ENCODE assay signal across 22 mouse cellular contexts in the genomic region with DNA sequence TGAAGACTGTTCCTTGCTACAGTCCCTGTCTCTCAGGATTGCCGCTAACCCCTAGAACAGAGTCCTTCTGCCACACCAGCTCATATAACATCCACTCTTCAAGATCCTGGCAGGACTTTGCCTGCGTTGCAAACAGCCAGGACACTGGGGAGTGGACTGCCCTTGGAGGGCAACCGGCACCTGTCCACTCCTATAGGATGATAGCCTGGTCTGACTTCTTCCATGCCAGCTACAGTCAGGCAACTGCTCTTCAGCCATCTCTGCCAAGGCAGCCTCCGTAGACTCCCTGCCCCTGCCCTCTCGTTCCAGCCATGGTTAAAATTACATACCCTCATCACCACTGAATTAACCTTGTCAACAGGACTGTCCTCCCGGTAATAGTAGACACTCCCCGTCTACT. TPM values are rescaled to one million over a fixed set of nuclear protein-coding genes. Genes with fewer than 3 reads are reported as not detected.
DNase-seq lines count a peak whose midpoint lies in the region; ATAC-seq and TF ChIP-seq lines count a peak whose summit lies in the region.
"Had no signal": no experiment of that assay in that cellular context is flagged by ENCODE, and none has a peak within 500 bp of the region (broad histone marks: within the 10 kb centered on the region; RNA-seq: fewer than 3 reads in every experiment).

No protein-coding gene starts in this region.

- no peak for ATAC-seq in kidney, postnatal 0 days (replicated peaks; ENCODE audit: low FRiP score, low read depth)
- ATAC-seq: activated CD4-positive, CD25-positive, alpha-beta regulatory T cell, adult 4 months; forebrain, embryonic 14.5 days; intestine, embryonic 16.5 days; Patski had no signal

- H3K4me3 ChIP-seq in kidney, postnatal 0 days (replicated peaks; ENCODE audit: low read depth, low read length), result no peak overlapping the region
- no peak overlapping the region for H3K4me3 ChIP-seq in hindbrain, embryonic 10.5 days
- no peak overlapping the region for H3K4me3 ChIP-seq in forebrain, embryonic 10.5 days
- H3K4me3 ChIP-seq: embryonic facial prominence, embryonic 10.5 days; heart, embryonic 12.5 days; hindbrain, embryonic 15.5 days had no signal

- no peaks in the 10 kb centered on the region for H3K9me3 ChIP-seq in kidney, postnatal 0 days (replicated peaks; ENCODE audit: low read length)
- H3K9me3 ChIP-seq in hindbrain, embryonic 10.5 days, result no peaks in the 10 kb centered on the region
- no peaks in the 10 kb centered on the region for H3K9me3 ChIP-seq in forebrain, embryonic 10.5 days
- H3K9me3 ChIP-seq: embryonic facial prominence, embryonic 10.5 days; hindbrain, embryonic 15.5 days had no signal

- no peak overlapping the region for H3K27ac ChIP-seq in kidney, postnatal 0 days
- H3K27ac ChIP-seq in hindbrain, embryonic 10.5 days, result no peak overlapping the region
- H3K27ac ChIP-seq in forebrain, embryonic 10.5 days, result no peak overlapping the region
- H3K27ac ChIP-seq: embryonic facial prominence, embryonic 10.5 days; hindbrain, embryonic 15.5 days had no signal

- no peak overlapping the region for H3K9ac ChIP-seq in kidney, postnatal 0 days (ENCODE audit: low read depth, low read length)
- H3K9ac ChIP-seq: heart, embryonic 12.5 days; hindbrain, embryonic 15.5 days had no signal

- no peaks in the 10 kb centered on the region for H3K36me3 ChIP-seq in kidney, postnatal 0 days (ENCODE audit: insufficient read depth, low read length)
- no peaks in the 10 kb centered on the region for H3K36me3 ChIP-seq in hindbrain, embryonic 10.5 days
- no peaks in the 10 kb centered on the region for H3K36me3 ChIP-seq in forebrain, embryonic 10.5 days (replicated peaks)
- H3K36me3 ChIP-seq: embryonic facial prominence, embryonic 10.5 days; heart, embryonic 12.5 days; hindbrain, embryonic 15.5 days had no signal

- peaks cover 6% of the 10 kb centered on the region for H3K4me1 ChIP-seq in kidney, postnatal 0 days (replicated peaks; ENCODE audit: insufficient read depth, low read length)
- H3K4me1 ChIP-seq in hindbrain, embryonic 10.5 days (replicated peaks), result peaks cover 13% of the 10 kb centered on the region
- peaks cover 14% of the 10 kb centered on the region for H3K4me1 ChIP-seq in forebrain, embryonic 10.5 days

- peak; percentile 14 to 25 for DNase-seq in cerebellum, postnatal 14 days
- no peak for DNase-seq in cerebellum, adult 11-12 months
- DNase-seq in kidney, postnatal 0 days (ENCODE audit: low spot score), result peak; percentile 29
- no peak for DNase-seq in kidney, postnatal 10 days
- peak; percentile 33 for DNase-seq in gastrocnemius, postnatal 10 days
- no peak for DNase-seq in hindbrain, embryonic 10.5 days (ENCODE audit: low spot score)
- DNase-seq in forebrain, embryonic 10.5 days (ENCODE audit: extremely low spot score, low spot score), result no peak
- DNase-seq: adrenal gland, postnatal 25 days; cerebellum, adult 9-10 months had no signal

- no peaks in the 10 kb centered on the region for H3K27me3 ChIP-seq in kidney, postnatal 0 days (ENCODE audit: insufficient read depth, low read length)
- no peaks in the 10 kb centered on the region for H3K27me3 ChIP-seq in hindbrain, embryonic 10.5 days (ENCODE audit: insufficient read depth, poor library complexity, severe bottlenecking)
- no peaks in the 10 kb centered on the region for H3K27me3 ChIP-seq in forebrain, embryonic 10.5 days (ENCODE audit: poor library complexity, severe bottlenecking)
- H3K27me3 ChIP-seq: heart, embryonic 12.5 days; hindbrain, embryonic 15.5 days had no signal

- WGBS in kidney, postnatal 0 days, result 40% methylated on average over 7 of the region's 7 CpGs
- WGBS in hindbrain, embryonic 10.5 days, result 84% methylated on average over 7 of the region's 7 CpGs
- WGBS in forebrain, embryonic 10.5 days, result 85% methylated on average over 7 of the region's 7 CpGs

- H3K4me2 ChIP-seq in kidney, postnatal 0 days (ENCODE audit: low read length), result no peak overlapping the region
- H3K4me2 ChIP-seq: heart, embryonic 12.5 days; hindbrain, embryonic 15.5 days had no signal

- TF ChIP-seq CTCF in kidney, postnatal 0 days (IDR thresholded peaks at IDR 0.05; ENCODE audit: low read depth), result no peak

RNA-seq across cellular contexts. Expression of gene Mapkapk5, which starts 3.5 kb away (rescaled TPM):
- 35.5 and 40.2 TPM in 2 replicates for polyA plus RNA-seq in kidney, postnatal 0 days (2015; fragmentation: Nextera tagmentation; extraction: Ambion mirVana)
- 10 to 100 TPM; 64.4 to 72.4 TPM for total RNA-seq in gastrocnemius, postnatal 10 days (2021)
- polyA plus RNA-seq in hindbrain, embryonic 10.5 days (2016; fragmentation: Nextera tagmentation; extraction: Ambion mirVana), result 48.8 and 53.9 TPM in 2 replicates
- polyA plus RNA-seq in forebrain, embryonic 10.5 days (2016; fragmentation: Nextera tagmentation; extraction: Ambion mirVana), result 47.3 and 53.1 TPM in 2 replicates

RNA-seq across cellular contexts. Expression of gene Adam1a, which starts 3.9 kb away (rescaled TPM):
- 0.72 and 1.0 TPM in 2 replicates for polyA plus RNA-seq in kidney, postnatal 0 days (2015; fragmentation: Nextera tagmentation; extraction: Ambion mirVana)
- 1 to 10 TPM; 2.3 to 3.7 TPM for total RNA-seq in gastrocnemius, postnatal 10 days (2021)
- polyA plus RNA-seq in hindbrain, embryonic 10.5 days (2016; fragmentation: Nextera tagmentation; extraction: Ambion mirVana), result 1.3 and 2.2 TPM in 2 replicates
- polyA plus RNA-seq in forebrain, embryonic 10.5 days (2016; fragmentation: Nextera tagmentation; extraction: Ambion mirVana), result 1.1 TPM in 2 replicates

RNA-seq across cellular contexts. Expression of gene Gm42878, which starts 3.9 kb away (rescaled TPM):
- 0.32 TPM in 1 of 2 replicates, not detected in the other for polyA plus RNA-seq in kidney, postnatal 0 days (2015; fragmentation: Nextera tagmentation; extraction: Ambion mirVana)
- total RNA-seq in gastrocnemius, postnatal 10 days (2021), result not detected
- polyA plus RNA-seq in hindbrain, embryonic 10.5 days (2016; fragmentation: Nextera tagmentation; extraction: Ambion mirVana), result not detected in 2 replicates
- polyA plus RNA-seq in forebrain, embryonic 10.5 days (2016; fragmentation: Nextera tagmentation; extraction: Ambion mirVana), result not detected in 2 replicates
- total RNA-seq: adrenal gland, postnatal 25 days; granulocyte monocyte progenitor cell, adult 5-6 weeks; heart, adult 8-10 months; heart, postnatal 25 days had no signal
- polyA plus RNA-seq: activated CD4-positive, CD25-positive, alpha-beta regulatory T cell, adult 4 months; embryonic facial prominence, embryonic 10.5 days; embryonic facial prominence, embryonic 14.5 days; forebrain, embryonic 14.5 days; heart, embryonic 12.5 days; hindbrain, embryonic 11.5 days; hindbrain, embryonic 15.5 days; intestine, embryonic 16.5 days had no signal

RNA-seq across cellular contexts. Expression of gene Aldh2, which starts 44.4 kb away (rescaled TPM):
- polyA plus RNA-seq in kidney, postnatal 0 days (2015; fragmentation: Nextera tagmentation; extraction: Ambion mirVana), result 203 and 226 TPM in 2 replicates
- 100 to 1,000 TPM; 117 to 123 TPM for total RNA-seq in gastrocnemius, postnatal 10 days (2021)
- 123 and 124 TPM in 2 replicates for polyA plus RNA-seq in hindbrain, embryonic 10.5 days (2016; fragmentation: Nextera tagmentation; extraction: Ambion mirVana)
- polyA plus RNA-seq in forebrain, embryonic 10.5 days (2016; fragmentation: Nextera tagmentation; extraction: Ambion mirVana), result 125 TPM in 2 replicates

RNA-seq across cellular contexts. Expression of gene Adam1b, which starts 46.0 kb away (rescaled TPM):
- polyA plus RNA-seq in kidney, postnatal 0 days (2015; fragmentation: Nextera tagmentation; extraction: Ambion mirVana), result 0.12 and 0.28 TPM in 2 replicates
- total RNA-seq in gastrocnemius, postnatal 10 days (2021), result not detected
- polyA plus RNA-seq in hindbrain, embryonic 10.5 days (2016; fragmentation: Nextera tagmentation; extraction: Ambion mirVana), result 0.08 TPM in 1 of 2 replicates, not detected in the other
- not detected in 2 replicates for polyA plus RNA-seq in forebrain, embryonic 10.5 days (2016; fragmentation: Nextera tagmentation; extraction: Ambion mirVana)
- total RNA-seq: adrenal gland, adult 18-20 months; adrenal gland, postnatal 25 days; heart, adult 8-10 months; heart, postnatal 25 days had no signal
- polyA plus RNA-seq: activated CD4-positive, CD25-positive, alpha-beta regulatory T cell, adult 4 months; embryonic facial prominence, embryonic 10.5 days; embryonic facial prominence, embryonic 14.5 days; forebrain, embryonic 14.5 days; hindbrain, embryonic 11.5 days; intestine, embryonic 16.5 days had no signal

Comparison
In these comparisons a context has a peak if more than half of its experiments do, and no peak if none do; other contexts are left out.
1. DNase-seq: peak in cerebellum, postnatal 14 days (2 of 2), kidney, postnatal 0 days (single experiment) and gastrocnemius, postnatal 10 days (single experiment); none in cerebellum, adult 11-12 months (single experiment), kidney, postnatal 10 days (single experiment), hindbrain, embryonic 10.5 days (single experiment) and forebrain, embryonic 10.5 days (single experiment).